In genomic region chr6:140577822-140578170, GRCm38 (mm10) we compare ENCODE assay signal across 13 mouse cellular contexts.
"Had no signal": no experiment of that assay in that cellular context is flagged by ENCODE, and none has a peak within 500 bp of the region (broad histone marks: within the 10 kb centered on the region; RNA-seq: fewer than 3 reads in every experiment).

No protein-coding gene starts in this region.

- H3K4me3 ChIP-seq: layer of hippocampus, adult 2 months; limb, embryonic 10.5 days; lung, embryonic 15.5 days; midbrain, embryonic 10.5 days; myocyte; neural tube, embryonic 13.5 days; stomach, embryonic 15.5 days had no signal

- H3K27me3 ChIP-seq: lung, embryonic 15.5 days; neural tube, embryonic 13.5 days; stomach, embryonic 15.5 days had no signal

- H3K4me1 ChIP-seq: limb, embryonic 10.5 days; lung, embryonic 15.5 days; midbrain, embryonic 10.5 days; neural tube, embryonic 13.5 days; stomach, embryonic 15.5 days had no signal

- H3K9me3 ChIP-seq: limb, embryonic 10.5 days; lung, embryonic 15.5 days; midbrain, embryonic 10.5 days; neural tube, embryonic 13.5 days; stomach, embryonic 15.5 days had no signal

- H3K9ac ChIP-seq: lung, embryonic 15.5 days; neural tube, embryonic 13.5 days; stomach, embryonic 15.5 days had no signal

- H3K27ac ChIP-seq: layer of hippocampus, adult 2 months; limb, embryonic 10.5 days; macrophage; midbrain, embryonic 10.5 days; neural tube, embryonic 13.5 days; stomach, embryonic 15.5 days had no signal

- DNase-seq: kidney, adult 18-20 months; kidney, postnatal 10 days; kidney, postnatal 4 days; midbrain, embryonic 14.5 days; retina, postnatal 1 day had no signal

- H3K4me2 ChIP-seq: lung, embryonic 15.5 days; neural tube, embryonic 13.5 days; stomach, embryonic 15.5 days had no signal
